Mouse (Mus musculus): ENCODE results near the gene Rapgef4.

DNA sequence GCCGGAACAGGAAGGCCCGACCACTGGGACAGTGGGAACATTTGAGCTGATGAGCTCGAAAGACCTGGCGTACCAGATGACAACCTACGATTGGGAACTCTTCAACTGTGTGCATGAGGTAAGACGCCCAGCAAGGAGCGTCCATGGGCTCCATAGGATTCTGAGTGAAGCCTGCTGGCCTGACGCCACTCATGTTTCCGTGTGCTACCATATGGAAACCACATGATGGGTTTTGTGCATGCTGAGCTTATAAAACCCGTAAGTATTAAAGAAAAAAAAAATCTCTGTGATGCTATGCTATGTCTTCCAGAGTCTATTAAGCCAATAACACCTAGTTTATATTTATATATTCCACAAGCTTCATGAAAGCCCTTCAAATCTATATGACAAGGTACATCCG is 253.0 kb downstream of the Rapgef4 start:
- TF ChIP-seq CTCF (IDR thresholded peaks at IDR 0.05) (no peak), EP300 (IDR thresholded peaks at IDR 0.05) (no peak)

All from lung, postnatal 0 days (tissue).